Mouse (Mus musculus) bone marrow macrophage, adult 2 months (primary cell): ENCODE data around the gene Slc45a3.

Source experiments
- CTCF ChIP-seq: IDR thresholded peaks from 2 replicates; pipeline ENCODE4 v1.5.1; 2012; ENCODE audit warnings: low read depth, mild to moderate bottlenecking, low read length, moderate library complexity
- POLR2A ChIP-seq: IDR thresholded peaks from 2 replicates; pipeline ENCODE4 v1.6.1; 2012; ENCODE audit warnings: mild to moderate bottlenecking, low read depth, low read length, borderline replicate concordance

GRCm38 (mm10) chr1:131947997-131948525 is 14.7 kb upstream of the Slc45a3 start:
- no peak for TF ChIP-seq CTCF
- TF ChIP-seq POLR2A = no peak
